Mouse (Mus musculus) intestine, embryonic 14.5 days (tissue): ENCODE results near the gene 1600014C10Rik. TPM values are rescaled to one million over a fixed set of nuclear protein-coding genes. Genes with fewer than 3 reads are reported as not detected.
A peak's percentile ranks its signal among the peaks of the same experiment; 100 is the strongest.

Experiments used
- ATAC-seq: fragments of 200-750 bp; cut with Nextera tagmentation; replicated peaks from 2 replicates; pipeline ENCODE4 v1.8.0; 2017; ENCODE audit warnings: low read depth, moderate number of reproducible peaks, moderate TSS enrichment, moderate library complexity; ENCODE audit not compliant: low FRiP score, low TSS enrichment
- DNase-seq: peaks from one replicate; pipeline ENCODE4 v3.0.0-alpha.2; 2018; ENCODE audit warnings: low spot score
- H3K27ac ChIP-seq: fragments of 300-500 bp; sonication (generic); 2 replicates; pipeline ENCODE4 v1.5.1; 2014; ENCODE audit warnings: low read depth, mild to moderate bottlenecking, control low read depth
- H3K27me3 ChIP-seq: fragments of 300-500 bp; sonication (generic); replicated peaks from 2 replicates; pipeline ENCODE4 v1.6.1; 2014; ENCODE audit warnings: low read length, control low read depth; ENCODE audit not compliant: control insufficient read depth, insufficient read depth
- H3K36me3 ChIP-seq: fragments of 300-500 bp; sonication (generic); 2 replicates; pipeline ENCODE4 v1.6.1; 2014; ENCODE audit warnings: low read length, control low read depth; ENCODE audit not compliant: control insufficient read depth, insufficient read depth
- H3K4me1 ChIP-seq: fragments of 300-500 bp; sonication (generic); replicated peaks from 2 replicates; pipeline ENCODE4 v1.6.1; 2014; ENCODE audit warnings: low read length, control low read depth, mixed read lengths; ENCODE audit not compliant: control insufficient read depth, insufficient read depth
- H3K4me2 ChIP-seq: fragments of 300-500 bp; sonication (generic); 2 replicates; pipeline ENCODE4 v1.6.1; 2014; ENCODE audit warnings: low read length
- H3K4me3 ChIP-seq: fragments of 300-500 bp; sonication (generic); 2 replicates; pipeline ENCODE4 v1.5.1; 2014; ENCODE audit warnings: low read depth, low read length, control low read depth, mixed read lengths
- H3K9ac ChIP-seq: fragments of 300-500 bp; sonication (generic); 2 replicates; pipeline ENCODE4 v1.6.1; 2014; ENCODE audit warnings: mild to moderate bottlenecking, low read length
- H3K9me3 ChIP-seq: fragments of 300-500 bp; sonication (generic); 2 replicates; pipeline ENCODE4 v1.6.1; 2016; ENCODE audit warnings: low read length, control low read depth; ENCODE audit not compliant: control insufficient read depth
- WGBS: fragments of 180-500 bp; shearing (Covaris S2); extraction: QIAGEN DNeasy Blood & Tissue Kit; methylation state at CpG from one replicate; pipeline ENCODE4 v1.1.7; 2014; 5-methylcytosine and 5-hydroxymethylcytosine counted together
- polyA plus RNA-seq: library from polyadenylated mRNA; unstranded; fragments of >200 nt; fragmentation: Nextera tagmentation; extraction: Ambion mirVana; gene quantifications from 2 replicates; pipeline ENCODE4 v1.2.1, GENCODE M21; 2014

The 1600014C10Rik gene
- polyA plus RNA-seq, 1 experiment from 2014 or later = 13.7 TPM

GRCm38 (mm10) chr7:38227181-38227899 is 44.3 kb downstream of the 1600014C10Rik start:
- ATAC-seq (peak; percentile 74), DNase-seq (peak; percentile 78)
- Histone ChIP-seq H3K9ac (peak overlapping the region; percentile 56), H3K4me2 (peak overlapping the region; percentile 85), H3K27me3 (peaks cover 13% of the 10 kb centered on the region), H3K4me1 (no peaks in the 10 kb centered on the region; the same call in 1 of the 2 replicates), H3K9me3 (no peaks in the 10 kb centered on the region), H3K36me3 (no peaks in the 10 kb centered on the region), H3K27ac (peak overlapping the region; percentile 70; the same call in 1 of the 2 replicates), H3K4me3 (peak overlapping the region; percentile 60)
- WGBS = under 1% methylated on average over 25 of the region's 25 CpGs

GRCm38 (mm10) chr7:38227900-38228298 is 44.9 kb downstream of the 1600014C10Rik start, which contains the start of gene Plekhf1:
Gene Plekhf1 (minus strand): TSS chr7:38228016.
- DNase-seq = peak; percentile 89
- H3K4me1 ChIP-seq = no peaks in the 10 kb centered on the region; the same call in 1 of the 2 replicates
- H3K9ac ChIP-seq = peak within 1 kb of the TSS; percentile 56
- H3K27ac ChIP-seq = peak within 1 kb of the TSS; percentile 70; the same call in 1 of the 2 replicates
- H3K27me3 ChIP-seq = peaks cover 13% of the 10 kb centered on the region
- no peaks in the 10 kb centered on the region for H3K9me3 ChIP-seq
- peak within 1 kb of the TSS; percentile 60 for H3K4me3 ChIP-seq
- under 1% methylated on average over 35 of the region's 36 CpGs for WGBS
- peak; percentile 96 for ATAC-seq
- H3K36me3 ChIP-seq = no peaks in the 10 kb centered on the region
- H3K4me2 ChIP-seq = peak within 1 kb of the TSS; percentile 85

- peak overlapping the region; percentile 56 for H3K9ac ChIP-seq
- ATAC-seq = no peak
These were observed 45.3 kb downstream of the 1600014C10Rik start for GRCm38 (mm10) chr7:38228329-38228728.

GRCm38 (mm10) chr7:38230285-38230684 is 47.3 kb downstream of the 1600014C10Rik start:
- Histone ChIP-seq H3K9me3 (no peaks in the 10 kb centered on the region), H3K9ac (no peak overlapping the region), H3K36me3 (no peaks in the 10 kb centered on the region), H3K4me2 (no peak overlapping the region), H3K27ac (no peak overlapping the region), H3K4me3 (no peak overlapping the region), H3K4me1 (no peaks in the 10 kb centered on the region), H3K27me3 (peaks cover 13% of the 10 kb centered on the region)
- no peak for ATAC-seq
- 20% methylated on average over 8 of the region's 8 CpGs for WGBS
- no peak for DNase-seq

More at GRCm38 (mm10) chr7:38228329-38228728, 45.3 kb downstream of the 1600014C10Rik start:
- H3K4me1 ChIP-seq = no peaks in the 10 kb centered on the region; the same call in 1 of the 2 replicates
- peaks cover 13% of the 10 kb centered on the region for H3K27me3 ChIP-seq
- H3K4me2 ChIP-seq = peak overlapping the region; percentile 85
- 27% methylated on average over 8 of the region's 8 CpGs for WGBS
- H3K36me3 ChIP-seq = no peaks in the 10 kb centered on the region
- H3K27ac ChIP-seq = no peak overlapping the region
- H3K9me3 ChIP-seq = no peaks in the 10 kb centered on the region
- DNase-seq = no peak
- peak overlapping the region; percentile 60 for H3K4me3 ChIP-seq

- no peaks in the 10 kb centered on the region for H3K4me1 ChIP-seq
- no peak overlapping the region for H3K4me2 ChIP-seq
- no peak overlapping the region for H3K9ac ChIP-seq
- H3K27ac ChIP-seq = no peak overlapping the region
- no peak for ATAC-seq
- H3K4me3 ChIP-seq = no peak overlapping the region
- no peak for DNase-seq
- H3K9me3 ChIP-seq = no peaks in the 10 kb centered on the region
- WGBS = 47% methylated on average over 11 of the region's 11 CpGs
- H3K27me3 ChIP-seq = no peaks in the 10 kb centered on the region
- H3K36me3 ChIP-seq = no peaks in the 10 kb centered on the region
These were observed 53.5 kb downstream of the 1600014C10Rik start for GRCm38 (mm10) chr7:38236400-38237105.

GRCm38 (mm10) chr7:38237140-38237539 is 54.1 kb downstream of the 1600014C10Rik start:
- ATAC-seq (no peak), DNase-seq (no peak)
- Histone ChIP-seq H3K27me3 (no peaks in the 10 kb centered on the region), H3K9me3 (no peaks in the 10 kb centered on the region), H3K4me1 (no peaks in the 10 kb centered on the region), H3K9ac (no peak overlapping the region), H3K4me3 (no peak overlapping the region), H3K4me2 (no peak overlapping the region), H3K36me3 (no peaks in the 10 kb centered on the region), H3K27ac (no peak overlapping the region)

- Histone ChIP-seq H3K27me3 (no peaks in the 10 kb centered on the region), H3K9ac (no peak overlapping the region), H3K4me3 (no peak overlapping the region), H3K36me3 (no peaks in the 10 kb centered on the region), H3K4me2 (no peak overlapping the region), H3K27ac (no peak overlapping the region), H3K4me1 (no peaks in the 10 kb centered on the region), H3K9me3 (no peaks in the 10 kb centered on the region)
- ATAC-seq (no peak), DNase-seq (no peak)
- 83% methylated on average over 4 of the region's 4 CpGs for WGBS
These were observed 59.4 kb downstream of the 1600014C10Rik start for GRCm38 (mm10) chr7:38242417-38242816.
